Mouse (Mus musculus): ENCODE data around the gene Gpc1. TPM values are rescaled to one million over a fixed set of nuclear protein-coding genes. Genes with fewer than 3 reads are reported as not detected.

Gene Gpc1
- polyA plus RNA-seq, 1 experiment = 11.1 TPM

GRCm38 (mm10) chr1:92832011-92833010, 866 bp downstream of the Gpc1 start:
- Histone ChIP-seq H3K27me3 (ENCODE audit: control insufficient read depth, insufficient read depth, low read length) (peaks cover 10% of the 10 kb centered on the region), H3K36me3 (ENCODE audit: control insufficient read depth, insufficient read depth, low read length) (no peaks in the 10 kb centered on the region), H3K27ac (ENCODE audit: insufficient read depth, low read length) (no peak overlapping the region; the same call in 1 of the 2 replicates), H3K4me3 (ENCODE audit: extremely low read depth, insufficient read depth, insufficient read length) (peak overlapping the region; percentile 59; the same call in 1 of the 2 replicates), H3K4me1 (ENCODE audit: control insufficient read depth, insufficient read depth, insufficient read length) (peaks cover 7% of the 10 kb centered on the region; the same call in 1 of the 2 replicates)
- WGBS = 5% methylated on average over 62 of the region's 62 CpGs
- TF ChIP-seq CTCF (IDR thresholded peaks at IDR 0.05; ENCODE audit: extremely low read depth, insufficient read depth, insufficient read length, insufficient replicate concordance) = no peak
- no peak for TF ChIP-seq POLR2A (IDR thresholded peaks at IDR 0.05; ENCODE audit: low read depth, low read length)
- no peak for DNase-seq (ENCODE audit: low read depth in 1 of 2, low spot score in 2 of 2)

- WGBS = 52% methylated on average over 7 of the region's 7 CpGs
- DNase-seq (ENCODE audit: low read depth in 1 of 2, low spot score in 2 of 2) = peak in 1 of 2 experiments; percentile 35
- Histone ChIP-seq H3K4me3 (ENCODE audit: extremely low read depth, insufficient read depth, insufficient read length) (no peak overlapping the region), H3K27ac (ENCODE audit: insufficient read depth, low read length) (no peak overlapping the region), H3K4me1 (ENCODE audit: control insufficient read depth, insufficient read depth, insufficient read length) (peaks cover 7% of the 10 kb centered on the region; the same call in 1 of the 2 replicates), H3K27me3 (ENCODE audit: control insufficient read depth, insufficient read depth, low read length) (peaks cover 10% of the 10 kb centered on the region), H3K36me3 (ENCODE audit: control insufficient read depth, insufficient read depth, low read length) (no peaks in the 10 kb centered on the region)
- TF ChIP-seq POLR2A (IDR thresholded peaks at IDR 0.05; ENCODE audit: low read depth, low read length) (no peak), CTCF (IDR thresholded peaks at IDR 0.05; ENCODE audit: extremely low read depth, insufficient read depth, insufficient read length, insufficient replicate concordance) (peak; percentile 69; the same call in 1 of the 2 replicates)
Measured at GRCm38 (mm10) chr1:92833987-92834706, 2.7 kb downstream of the Gpc1 start.

GRCm38 (mm10) chr1:92837931-92838833, 6.7 kb downstream of the Gpc1 start:
- DNase-seq (ENCODE audit: low read depth in 1 of 2, low spot score in 2 of 2) = no peak
- 83% methylated on average over 14 of the region's 14 CpGs for WGBS
- H3K36me3 ChIP-seq (ENCODE audit: control insufficient read depth, insufficient read depth, low read length) = no peaks in the 10 kb centered on the region
- no peaks in the 10 kb centered on the region for H3K27me3 ChIP-seq (ENCODE audit: control insufficient read depth, insufficient read depth, low read length)
- H3K4me3 ChIP-seq (ENCODE audit: extremely low read depth, insufficient read depth, insufficient read length) = no peak overlapping the region
- H3K4me1 ChIP-seq (ENCODE audit: control insufficient read depth, insufficient read depth, insufficient read length) = no peaks in the 10 kb centered on the region
- TF ChIP-seq POLR2A (IDR thresholded peaks at IDR 0.05; ENCODE audit: low read depth, low read length) = no peak
- TF ChIP-seq CTCF (IDR thresholded peaks at IDR 0.05; ENCODE audit: extremely low read depth, insufficient read depth, insufficient read length, insufficient replicate concordance) = no peak
- H3K27ac ChIP-seq (ENCODE audit: insufficient read depth, low read length) = no peak overlapping the region

GRCm38 (mm10) chr1:92839211-92839610, 7.8 kb downstream of the Gpc1 start:
- Histone ChIP-seq H3K4me1 (ENCODE audit: control insufficient read depth, insufficient read depth, insufficient read length) (no peaks in the 10 kb centered on the region), H3K27ac (ENCODE audit: insufficient read depth, low read length) (no peak overlapping the region), H3K27me3 (ENCODE audit: control insufficient read depth, insufficient read depth, low read length) (no peaks in the 10 kb centered on the region), H3K4me3 (ENCODE audit: extremely low read depth, insufficient read depth, insufficient read length) (no peak overlapping the region), H3K36me3 (ENCODE audit: control insufficient read depth, insufficient read depth, low read length) (no peaks in the 10 kb centered on the region)
- 81% methylated on average over 7 of the region's 7 CpGs for WGBS
- no peak for TF ChIP-seq CTCF (IDR thresholded peaks at IDR 0.05; ENCODE audit: extremely low read depth, insufficient read depth, insufficient read length, insufficient replicate concordance)
- no peak for TF ChIP-seq POLR2A (IDR thresholded peaks at IDR 0.05; ENCODE audit: low read depth, low read length)
- no peak for DNase-seq (ENCODE audit: low read depth in 1 of 2, low spot score in 2 of 2)

GRCm38 (mm10) chr1:92840231-92840890, 8.9 kb downstream of the Gpc1 start:
- no peaks in the 10 kb centered on the region for H3K4me1 ChIP-seq (ENCODE audit: control insufficient read depth, insufficient read depth, insufficient read length)
- WGBS = 82% methylated on average over 8 of the region's 8 CpGs
- DNase-seq (ENCODE audit: low read depth in 1 of 2, low spot score in 2 of 2) = no peak
- H3K36me3 ChIP-seq (ENCODE audit: control insufficient read depth, insufficient read depth, low read length) = no peaks in the 10 kb centered on the region
- H3K27me3 ChIP-seq (ENCODE audit: control insufficient read depth, insufficient read depth, low read length) = no peaks in the 10 kb centered on the region
- H3K4me3 ChIP-seq (ENCODE audit: extremely low read depth, insufficient read depth, insufficient read length) = no peak overlapping the region
- no peak for TF ChIP-seq CTCF (IDR thresholded peaks at IDR 0.05; ENCODE audit: extremely low read depth, insufficient read depth, insufficient read length, insufficient replicate concordance)
- TF ChIP-seq POLR2A (IDR thresholded peaks at IDR 0.05; ENCODE audit: low read depth, low read length) = no peak
- H3K27ac ChIP-seq (ENCODE audit: insufficient read depth, low read length) = no peak overlapping the region

All from spleen, adult 2 months (tissue).